Mouse (Mus musculus): ENCODE measurements around the gene Rab34. TPM values are rescaled to one million over a fixed set of nuclear protein-coding genes. Genes with fewer than 3 reads are reported as not detected.

Gene Rab34
- polyA plus RNA-seq, 1 experiment from 2014 or later, result 71.0 TPM

GRCm38 (mm10) chr11:78211513-78211912 lies 23.3 kb downstream of the Rab34 start:
- no peaks in the 10 kb centered on the region for H3K9me3 ChIP-seq
- no peak for ATAC-seq (ENCODE audit: low FRiP score, low read depth)
- H3K4me2 ChIP-seq (replicated peaks), result no peak overlapping the region
- H3K9ac ChIP-seq, result no peak overlapping the region
- no peak overlapping the region for H3K27ac ChIP-seq
- no peaks in the 10 kb centered on the region for H3K27me3 ChIP-seq (replicated peaks)
- peaks cover 98% of the 10 kb centered on the region for H3K36me3 ChIP-seq
- H3K4me1 ChIP-seq, result peaks cover 8% of the 10 kb centered on the region
- 93% methylated on average over 5 of the region's 5 CpGs for WGBS
- H3K4me3 ChIP-seq, result no peak overlapping the region

- Histone ChIP-seq H3K9ac (no peak overlapping the region), H3K4me2 (replicated peaks) (no peak overlapping the region), H3K36me3 (peaks cover 96% of the 10 kb centered on the region), H3K27me3 (replicated peaks) (no peaks in the 10 kb centered on the region), H3K4me3 (no peak overlapping the region), H3K9me3 (no peaks in the 10 kb centered on the region), H3K4me1 (no peaks in the 10 kb centered on the region), H3K27ac (no peak overlapping the region)
- no peak for ATAC-seq (ENCODE audit: low FRiP score, low read depth)
- whole genome bisulfite sequencing, result 97% methylated on average over 14 of the region's 14 CpGs
Measured at GRCm38 (mm10) chr11:78213086-78213817, 25.0 kb downstream of the Rab34 start.

- no peaks in the 10 kb centered on the region for H3K27me3 ChIP-seq (replicated peaks)
- WGBS, result 78% methylated on average over 11 of the region's 11 CpGs
- ATAC-seq (ENCODE audit: low FRiP score, low read depth), result no peak
- H3K27ac ChIP-seq, result no peak overlapping the region
- no peak overlapping the region for H3K4me2 ChIP-seq (replicated peaks)
- no peaks in the 10 kb centered on the region for H3K4me1 ChIP-seq
- H3K36me3 ChIP-seq, result peaks cover 94% of the 10 kb centered on the region
- no peaks in the 10 kb centered on the region for H3K9me3 ChIP-seq
- H3K4me3 ChIP-seq, result no peak overlapping the region
- no peak overlapping the region for H3K9ac ChIP-seq
Measured at GRCm38 (mm10) chr11:78215709-78216317, 27.6 kb downstream of the Rab34 start.

- ATAC-seq (ENCODE audit: low FRiP score, low read depth), result no peak
- Histone ChIP-seq H3K4me3 (no peak overlapping the region), H3K4me2 (replicated peaks) (no peak overlapping the region), H3K27me3 (replicated peaks) (no peaks in the 10 kb centered on the region), H3K36me3 (peaks cover 94% of the 10 kb centered on the region), H3K9ac (no peak overlapping the region), H3K4me1 (no peaks in the 10 kb centered on the region), H3K27ac (no peak overlapping the region), H3K9me3 (no peaks in the 10 kb centered on the region)
- WGBS, result 93% methylated on average over 4 of the region's 4 CpGs
Measured at GRCm38 (mm10) chr11:78223586-78223985, 35.4 kb downstream of the Rab34 start.

- Histone ChIP-seq H3K4me1 (no peaks in the 10 kb centered on the region), H3K36me3 (peaks cover 83% of the 10 kb centered on the region), H3K9me3 (no peaks in the 10 kb centered on the region), H3K27me3 (replicated peaks) (no peaks in the 10 kb centered on the region), H3K27ac (no peak overlapping the region), H3K4me2 (replicated peaks) (no peak overlapping the region), H3K4me3 (no peak overlapping the region), H3K9ac (no peak overlapping the region)
- ATAC-seq (ENCODE audit: low FRiP score, low read depth), result no peak
- 94% methylated on average over 6 of the region's 6 CpGs for WGBS
Measured at GRCm38 (mm10) chr11:78231518-78231917, 43.3 kb downstream of the Rab34 start.

- H3K9me3 ChIP-seq, result no peaks in the 10 kb centered on the region
- no peak overlapping the region for H3K9ac ChIP-seq
- no peak for ATAC-seq (ENCODE audit: low FRiP score, low read depth)
- 94% methylated on average over 9 of the region's 9 CpGs for WGBS
- no peak overlapping the region for H3K4me2 ChIP-seq (replicated peaks)
- H3K4me1 ChIP-seq, result peaks cover 9% of the 10 kb centered on the region
- peaks cover 32% of the 10 kb centered on the region for H3K36me3 ChIP-seq
- no peak overlapping the region for H3K4me3 ChIP-seq
- H3K27ac ChIP-seq, result no peak overlapping the region
- H3K27me3 ChIP-seq (replicated peaks), result no peaks in the 10 kb centered on the region
Measured at GRCm38 (mm10) chr11:78240193-78240857, 52.1 kb downstream of the Rab34 start.

Small RNAs within 50 kb of the gene (microRNA-seq; reads per million reads assigned to microRNA genes)
- not detected for gene Mir7653

Other genes with a start within 250 kb of the Rab34 start
- 29.5 and 29.7 TPM in 2 replicates for gene Phf12, start 205.7 kb upstream of the Rab34 start, polyA plus RNA-seq (2016; fragmentation: Nextera tagmentation; extraction: Ambion mirVana)
- gene Dhrs13, start 156.2 kb upstream of the Rab34 start, polyA plus RNA-seq (2016; fragmentation: Nextera tagmentation; extraction: Ambion mirVana), result 24.5 and 29.0 TPM in 2 replicates
- gene Flot2, start 150.5 kb upstream of the Rab34 start, polyA plus RNA-seq (2016; fragmentation: Nextera tagmentation; extraction: Ambion mirVana), result 74.8 and 81.0 TPM in 2 replicates
- gene Eral1, start 108.0 kb upstream of the Rab34 start, polyA plus RNA-seq (2016; fragmentation: Nextera tagmentation; extraction: Ambion mirVana), result 29.7 and 32.4 TPM in 2 replicates
- 25.3 and 27.9 TPM in 2 replicates for gene Fam222b, start 93.8 kb upstream of the Rab34 start, polyA plus RNA-seq (2016; fragmentation: Nextera tagmentation; extraction: Ambion mirVana)
- gene Traf4, start 22.8 kb upstream of the Rab34 start, polyA plus RNA-seq (2016; fragmentation: Nextera tagmentation; extraction: Ambion mirVana), result 153 and 174 TPM in 2 replicates
- gene Nek8, start 11.8 kb upstream of the Rab34 start, polyA plus RNA-seq (2016; fragmentation: Nextera tagmentation; extraction: Ambion mirVana), result 10.2 and 11.1 TPM in 2 replicates
- gene Tlcd1, start 11.7 kb upstream of the Rab34 start, polyA plus RNA-seq (2016; fragmentation: Nextera tagmentation; extraction: Ambion mirVana), result 8.2 and 10.5 TPM in 2 replicates
- gene Rpl23a, start 4.8 kb upstream of the Rab34 start, polyA plus RNA-seq (2016; fragmentation: Nextera tagmentation; extraction: Ambion mirVana), result 895 and 982 TPM in 2 replicates
- gene Proca1, start 5.0 kb downstream of the Rab34 start, polyA plus RNA-seq (2016; fragmentation: Nextera tagmentation; extraction: Ambion mirVana), result 2.5 and 2.9 TPM in 2 replicates
- gene Sdf2, start 57.3 kb downstream of the Rab34 start, polyA plus RNA-seq (2016; fragmentation: Nextera tagmentation; extraction: Ambion mirVana), result 59.8 and 60.8 TPM in 2 replicates
- 34.0 and 40.5 TPM in 2 replicates for gene Supt6, start 57.6 kb downstream of the Rab34 start, polyA plus RNA-seq (2016; fragmentation: Nextera tagmentation; extraction: Ambion mirVana)
- 64.9 and 72.4 TPM in 2 replicates for gene 2610507B11Rik, start 73.3 kb downstream of the Rab34 start, polyA plus RNA-seq (2016; fragmentation: Nextera tagmentation; extraction: Ambion mirVana)
- 0.20 and 0.52 TPM in 2 replicates for gene BC030499, start 102.4 kb downstream of the Rab34 start, polyA plus RNA-seq (2016; fragmentation: Nextera tagmentation; extraction: Ambion mirVana)
- gene Spag5, start 113.1 kb downstream of the Rab34 start, polyA plus RNA-seq (2016; fragmentation: Nextera tagmentation; extraction: Ambion mirVana), result 33.6 and 34.2 TPM in 2 replicates
- 16.8 and 17.2 TPM in 2 replicates for gene Aldoc, start 134.5 kb downstream of the Rab34 start, polyA plus RNA-seq (2016; fragmentation: Nextera tagmentation; extraction: Ambion mirVana)
- gene Pigs, start 140.0 kb downstream of the Rab34 start, polyA plus RNA-seq (2016; fragmentation: Nextera tagmentation; extraction: Ambion mirVana), result 66.4 and 73.6 TPM in 2 replicates
- gene Unc119, start 155.1 kb downstream of the Rab34 start, polyA plus RNA-seq (2016; fragmentation: Nextera tagmentation; extraction: Ambion mirVana), result 80.8 and 89.3 TPM in 2 replicates
- gene Foxn1, start 198.1 kb downstream of the Rab34 start, polyA plus RNA-seq (2016; fragmentation: Nextera tagmentation; extraction: Ambion mirVana), result not detected in 2 replicates
- gene Slc13a2, start 233.8 kb downstream of the Rab34 start, polyA plus RNA-seq (2016; fragmentation: Nextera tagmentation; extraction: Ambion mirVana), result not detected in 2 replicates

Data from neural tube, embryonic 12.5 days (tissue).